Mouse (Mus musculus): ENCODE data around the gene Gm14085. TPM values are rescaled to one million over a fixed set of nuclear protein-coding genes. Genes with fewer than 3 reads are reported as not detected.
"Not testable (repeated sequence)": the region's sequence is repeated elsewhere in the genome, so short reads cannot be mapped to it uniquely, and the experiment has no call there.

Gene Gm14085
- not detected in 2 replicates for polyA plus RNA-seq (2016; fragmentation: Nextera tagmentation; extraction: Ambion mirVana)

DNA sequence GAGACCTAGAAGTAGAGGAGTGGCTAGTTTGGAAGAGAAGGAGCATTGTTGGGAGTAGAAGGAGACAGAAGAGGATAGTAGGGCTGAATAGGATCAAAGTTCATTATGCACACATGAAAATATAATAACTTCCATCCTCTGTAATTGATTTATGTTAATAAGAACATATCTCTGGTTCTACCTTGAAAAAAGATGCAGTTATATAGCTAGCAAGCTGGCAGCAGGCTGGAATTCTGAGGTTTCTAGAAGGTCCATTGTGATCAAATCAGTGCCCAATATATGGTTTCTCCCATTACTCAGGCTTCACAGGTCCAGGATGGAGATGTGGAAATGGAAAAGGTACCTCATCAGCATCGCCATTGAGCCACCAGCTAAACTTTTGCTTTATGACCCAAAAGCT is at the start of gene Gm14085:
Gene Gm14085, plus strand, starts transcription at position 301 of the 400 bp plus-strand sequence.
- WGBS, result 77% methylated on average over 1 of the region's 1 CpGs
- Histone ChIP-seq H3K27me3 (ENCODE audit: insufficient read depth, poor library complexity, severe bottlenecking) (no peaks in the 10 kb centered on the region), H3K4me3 (no peak within 1 kb of the TSS), H3K4me1 (no peaks in the 10 kb centered on the region), H3K27ac (no peak within 1 kb of the TSS), H3K9me3 (no peaks in the 10 kb centered on the region), H3K36me3 (no peaks in the 10 kb centered on the region)
- no peak for DNase-seq (ENCODE audit: low spot score)

DNA sequence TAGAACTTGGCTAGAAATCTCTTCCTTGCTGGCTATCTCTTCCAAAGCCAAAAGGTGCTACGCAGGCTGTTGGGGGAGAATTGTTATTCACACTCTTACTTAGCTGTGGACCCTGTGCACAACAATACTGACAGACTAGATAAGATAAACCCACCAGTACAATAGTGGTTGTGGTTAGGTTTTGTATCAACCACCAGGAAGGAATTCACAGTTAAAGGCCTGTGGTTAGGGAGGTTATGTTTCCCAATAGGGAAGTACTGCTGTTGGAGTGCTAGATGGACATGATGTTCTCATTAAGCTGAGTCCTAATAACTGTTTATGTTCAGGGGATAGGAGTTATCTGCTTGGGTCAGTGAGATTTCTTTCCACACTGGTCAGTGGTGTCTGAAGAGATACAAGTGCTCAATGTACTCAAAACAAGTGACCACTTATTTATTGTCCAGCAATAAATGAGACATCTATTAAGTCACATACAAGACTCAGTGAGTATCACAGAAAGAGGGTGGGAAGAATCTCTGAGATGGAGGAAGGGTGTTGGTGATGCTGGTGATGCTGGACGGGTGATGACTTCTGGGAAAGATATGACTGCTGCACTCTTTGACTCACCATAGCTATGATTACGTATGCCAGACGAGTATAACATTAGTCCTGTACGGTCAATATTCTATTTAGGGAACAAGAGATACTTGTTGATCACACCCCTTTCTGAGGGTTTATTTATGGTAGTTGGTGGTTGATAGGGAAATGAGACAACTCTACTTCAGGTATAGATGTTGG is 45.8 kb upstream of the Gm14085 start:
- 72% methylated on average over 5 of the region's 5 CpGs for WGBS

DNA sequence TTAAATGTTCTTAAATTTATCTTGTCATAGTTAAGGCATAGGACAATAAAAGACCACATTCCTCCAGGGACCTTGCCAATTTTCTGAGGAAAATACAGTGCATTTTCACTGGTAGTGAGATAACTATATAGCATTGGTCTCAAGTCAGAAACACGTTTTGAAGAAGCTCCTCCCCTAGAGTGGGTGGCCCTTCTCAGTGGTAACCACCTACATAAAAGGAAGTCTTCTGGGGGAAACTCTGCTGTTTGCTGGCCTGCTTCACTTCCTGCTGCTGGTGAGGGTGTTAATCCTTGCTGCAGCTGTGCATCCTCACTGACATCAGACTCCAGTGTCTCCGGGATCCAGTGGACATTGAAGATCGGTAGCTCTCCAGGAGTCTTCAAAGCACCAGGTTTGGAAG is 44.2 kb upstream of the Gm14085 start:
- not testable (repeated sequence) for H3K9me3 ChIP-seq; H3K4me3 ChIP-seq; H3K27me3 ChIP-seq (ENCODE audit: insufficient read depth, poor library complexity, severe bottlenecking); H3K4me1 ChIP-seq; H3K27ac ChIP-seq; H3K36me3 ChIP-seq; DNase-seq (ENCODE audit: low spot score)
- WGBS, result 17% methylated on average over 1 of the region's 3 CpGs

More for the DNA sequence above, 45.8 kb upstream of the Gm14085 start:
- DNase-seq (ENCODE audit: low spot score); H3K9me3 ChIP-seq; H3K27ac ChIP-seq; H3K4me1 ChIP-seq; H3K36me3 ChIP-seq; H3K4me3 ChIP-seq; H3K27me3 ChIP-seq (ENCODE audit: insufficient read depth, poor library complexity, severe bottlenecking): not testable (repeated sequence)

DNA sequence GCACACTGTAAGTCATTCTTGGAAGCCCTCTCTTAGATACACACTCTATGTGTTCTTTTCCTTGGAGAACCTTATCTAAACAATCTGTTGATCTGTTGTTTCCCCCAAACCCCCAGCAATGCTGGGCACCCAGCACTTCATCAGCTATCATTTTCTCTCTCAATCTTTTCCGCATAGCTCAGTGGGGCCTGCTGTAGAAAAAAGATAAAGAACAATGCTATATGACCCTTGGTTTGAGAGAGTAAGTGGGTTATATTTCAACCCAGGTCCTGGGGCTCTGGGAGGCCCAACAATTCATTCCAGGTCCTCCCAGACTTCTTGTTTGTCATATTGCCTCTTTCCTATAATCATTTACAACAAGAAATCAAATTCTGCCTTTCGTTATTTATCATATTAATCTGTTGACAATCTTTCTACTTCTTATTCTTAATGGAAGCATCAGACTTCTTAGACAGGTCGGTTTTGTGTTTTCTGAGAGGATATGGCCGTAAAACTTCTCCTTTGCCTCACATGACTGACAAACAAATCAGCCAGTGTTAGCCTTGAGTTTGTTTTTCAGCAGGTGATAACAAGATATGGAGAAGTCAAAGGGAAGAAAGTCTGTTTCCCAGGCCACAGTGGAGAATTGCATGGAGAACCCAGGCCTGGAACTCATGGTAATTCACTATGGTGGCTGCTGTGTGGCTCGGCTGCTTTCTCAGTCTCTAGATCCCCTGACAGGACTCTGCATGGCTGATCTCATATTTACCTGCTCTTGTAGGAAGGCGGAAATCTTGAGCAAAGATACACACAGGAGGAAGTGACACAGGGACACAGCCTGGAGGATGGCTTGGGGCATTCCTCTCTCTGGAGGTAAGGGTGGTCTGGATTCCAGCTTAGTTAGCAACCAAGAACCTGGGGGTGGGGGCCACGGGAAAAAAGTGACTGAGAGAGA is 43.5 kb upstream of the Gm14085 start:
- Histone ChIP-seq H3K4me1 (no peaks in the 10 kb centered on the region), H3K27ac (no peak overlapping the region), H3K36me3 (no peaks in the 10 kb centered on the region), H3K27me3 (ENCODE audit: insufficient read depth, poor library complexity, severe bottlenecking) (no peaks in the 10 kb centered on the region), H3K9me3 (no peaks in the 10 kb centered on the region), H3K4me3 (no peak overlapping the region)
- DNase-seq (ENCODE audit: low spot score), result no peak
- 69% methylated on average over 7 of the region's 7 CpGs for WGBS

DNA sequence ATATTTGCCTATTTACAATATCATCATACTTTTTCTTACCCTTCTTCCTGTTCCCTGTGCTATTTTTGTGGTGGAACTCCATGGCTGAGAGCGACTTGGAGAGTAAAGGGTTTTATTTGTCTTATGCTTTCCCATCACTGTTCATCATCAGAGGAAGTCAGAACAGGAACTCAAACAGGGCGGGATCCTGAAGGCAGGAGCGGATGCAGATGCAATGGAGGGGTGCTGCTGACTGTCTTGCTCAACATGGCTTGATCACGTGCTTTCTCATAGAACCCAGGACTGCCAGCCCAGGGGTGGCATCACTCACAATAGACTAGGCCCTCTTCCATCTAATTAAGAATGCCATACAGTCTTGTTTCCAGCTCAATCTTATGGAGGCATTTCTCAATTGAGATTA is 34.4 kb upstream of the Gm14085 start:
- DNase-seq (ENCODE audit: low spot score), result no peak
- WGBS, result 80% methylated on average over 4 of the region's 4 CpGs
- Histone ChIP-seq H3K27me3 (ENCODE audit: insufficient read depth, poor library complexity, severe bottlenecking) (no peaks in the 10 kb centered on the region), H3K4me1 (no peaks in the 10 kb centered on the region), H3K4me3 (no peak overlapping the region), H3K36me3 (no peaks in the 10 kb centered on the region), H3K9me3 (no peaks in the 10 kb centered on the region), H3K27ac (no peak overlapping the region)

DNA sequence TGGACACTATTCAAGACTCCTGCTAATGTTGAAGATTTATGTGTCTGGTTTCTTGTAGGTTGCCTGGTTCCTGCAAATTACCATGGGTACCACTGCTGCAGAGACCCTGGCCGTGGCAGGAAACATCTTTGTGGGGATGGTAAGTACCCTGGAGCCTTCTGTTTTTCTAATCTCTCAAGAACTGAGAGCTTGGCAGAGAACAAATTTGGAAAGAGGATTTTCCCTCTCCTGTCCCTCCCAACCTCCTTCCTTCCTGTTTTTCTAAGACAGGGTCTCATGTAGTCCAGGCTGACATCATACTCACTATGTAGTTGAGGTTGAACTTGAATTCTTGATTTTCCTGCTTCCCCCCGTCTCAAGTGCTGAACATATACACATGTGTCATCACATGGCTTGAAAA is 32.3 kb upstream of the Gm14085 start:
- no peak overlapping the region for H3K27ac ChIP-seq
- no peak overlapping the region for H3K4me3 ChIP-seq
- H3K36me3 ChIP-seq, result no peaks in the 10 kb centered on the region
- DNase-seq (ENCODE audit: low spot score), result no peak
- no peaks in the 10 kb centered on the region for H3K27me3 ChIP-seq (ENCODE audit: insufficient read depth, poor library complexity, severe bottlenecking)
- no peaks in the 10 kb centered on the region for H3K9me3 ChIP-seq
- H3K4me1 ChIP-seq, result no peaks in the 10 kb centered on the region
- WGBS, result 58% methylated on average over 2 of the region's 2 CpGs

DNA sequence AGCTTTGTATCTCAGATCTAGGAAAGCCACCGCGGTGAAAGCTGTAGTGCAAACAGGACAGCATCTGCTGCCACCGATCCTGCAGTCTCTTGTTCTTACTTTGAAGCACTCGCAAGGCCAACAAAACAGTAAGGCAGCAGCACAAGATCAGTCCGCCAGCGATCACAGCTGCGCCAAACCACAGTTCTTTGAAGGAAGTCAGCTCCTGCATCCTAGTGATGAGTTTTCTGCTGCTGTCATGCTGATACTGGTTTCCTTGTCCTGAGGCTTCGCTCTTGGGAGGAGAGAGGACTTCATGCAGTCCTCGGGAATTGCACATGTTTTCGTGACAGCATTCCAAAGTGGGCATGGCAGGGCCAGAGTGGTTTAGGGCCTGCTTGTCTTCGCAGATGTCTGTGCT is 17.8 kb upstream of the Gm14085 start:
- Histone ChIP-seq H3K36me3 (no peaks in the 10 kb centered on the region), H3K27me3 (ENCODE audit: insufficient read depth, poor library complexity, severe bottlenecking) (no peaks in the 10 kb centered on the region), H3K9me3 (no peaks in the 10 kb centered on the region), H3K4me1 (peaks cover 10% of the 10 kb centered on the region), H3K4me3 (peak overlapping the region; percentile 68), H3K27ac (peak overlapping the region; percentile 56; the same call in 1 of the 2 replicates)
- WGBS, result 26% methylated on average over 11 of the region's 11 CpGs
- no peak for DNase-seq (ENCODE audit: low spot score)

DNA sequence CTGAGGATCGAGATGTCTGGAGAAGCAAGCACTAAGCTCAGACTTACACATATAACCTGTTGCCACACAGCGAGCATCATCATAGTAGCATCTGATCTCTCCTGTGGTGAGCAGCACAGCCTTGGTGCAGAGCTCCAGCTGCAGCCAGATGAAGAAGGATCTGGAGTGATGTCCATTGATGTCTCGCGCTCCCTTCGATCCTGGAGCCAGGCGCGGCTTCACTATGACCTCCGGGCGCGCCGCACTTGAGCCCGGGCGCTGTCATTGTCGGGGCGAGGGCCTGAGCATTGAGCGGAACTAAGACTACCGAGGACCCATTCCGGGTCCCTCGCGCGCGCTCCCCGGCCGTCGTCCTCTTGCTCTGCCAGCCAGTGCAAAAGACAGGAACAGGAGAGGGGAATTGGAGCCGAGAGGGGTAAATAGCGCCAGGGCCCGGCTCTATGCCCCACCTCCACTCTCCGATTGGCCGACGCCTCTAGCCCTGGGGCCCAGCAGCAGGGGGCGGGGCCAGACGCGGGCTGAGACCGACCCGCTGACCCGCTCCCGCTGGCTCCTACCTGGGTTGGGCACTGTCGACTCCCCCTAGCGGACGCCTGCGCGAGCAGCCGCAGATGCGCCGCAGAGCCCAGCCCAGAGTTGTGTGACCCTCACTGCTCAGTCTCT is 17.3 kb upstream of the Gm14085 start:
- Histone ChIP-seq H3K4me1 (peaks cover 10% of the 10 kb centered on the region), H3K4me3 (peak overlapping the region; percentile 68), H3K27ac (peak overlapping the region; percentile 56), H3K9me3 (no peaks in the 10 kb centered on the region), H3K36me3 (no peaks in the 10 kb centered on the region), H3K27me3 (ENCODE audit: insufficient read depth, poor library complexity, severe bottlenecking) (no peaks in the 10 kb centered on the region)
- under 1% methylated on average over 46 of the region's 46 CpGs for whole genome bisulfite sequencing
- DNase-seq (ENCODE audit: low spot score), result peak; percentile 97

DNA sequence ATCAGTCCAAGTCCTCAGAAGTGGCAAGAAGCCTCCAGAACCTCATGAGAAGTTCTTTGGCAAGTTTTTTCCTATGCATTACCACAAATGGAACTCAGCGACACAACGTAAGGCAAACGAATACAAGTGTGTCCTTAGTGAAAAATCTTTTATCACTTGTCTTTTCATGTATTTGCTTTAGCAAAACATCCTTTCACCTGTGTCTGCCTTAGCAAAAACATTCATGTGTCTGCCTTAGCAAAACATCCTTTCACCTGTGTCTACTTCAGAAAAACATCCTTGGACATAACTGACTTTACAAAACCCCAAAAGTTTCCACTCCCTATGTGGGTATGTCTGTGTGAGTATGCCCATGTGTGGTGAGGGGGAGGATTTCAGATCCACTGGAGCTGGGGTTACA is 15.5 kb upstream of the Gm14085 start:
- Histone ChIP-seq H3K27me3 (ENCODE audit: insufficient read depth, poor library complexity, severe bottlenecking) (no peaks in the 10 kb centered on the region), H3K4me3 (no peak overlapping the region), H3K27ac (no peak overlapping the region), H3K9me3 (no peaks in the 10 kb centered on the region), H3K36me3 (no peaks in the 10 kb centered on the region), H3K4me1 (peaks cover 10% of the 10 kb centered on the region)
- DNase-seq (ENCODE audit: low spot score), result no peak
- WGBS, result 90% methylated on average over 3 of the region's 3 CpGs

DNA sequence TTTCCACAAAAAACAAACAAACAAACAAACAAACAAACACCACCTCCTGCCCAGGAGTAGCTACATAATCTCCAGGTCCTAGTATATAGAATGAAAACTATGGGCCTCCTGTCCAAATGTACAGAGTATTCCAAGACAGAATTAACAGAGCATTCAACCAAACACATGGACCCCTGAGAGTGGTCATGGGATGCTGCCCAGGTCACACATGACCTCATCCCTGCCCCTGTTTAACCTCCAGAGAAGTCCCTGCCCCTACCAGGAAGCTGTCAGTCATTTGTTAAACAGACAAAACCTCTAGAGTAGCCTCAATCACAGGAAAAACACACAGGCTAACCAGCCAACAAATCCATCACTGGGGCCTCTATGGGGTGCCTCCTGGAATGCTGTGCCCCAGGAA is 8.2 kb upstream of the Gm14085 start:
- Histone ChIP-seq H3K36me3 (no peaks in the 10 kb centered on the region), H3K9me3 (no peaks in the 10 kb centered on the region), H3K4me3 (no peak overlapping the region), H3K27me3 (ENCODE audit: insufficient read depth, poor library complexity, severe bottlenecking) (no peaks in the 10 kb centered on the region), H3K4me1 (no peaks in the 10 kb centered on the region), H3K27ac (no peak overlapping the region)
- no peak for DNase-seq (ENCODE audit: low spot score)

DNA sequence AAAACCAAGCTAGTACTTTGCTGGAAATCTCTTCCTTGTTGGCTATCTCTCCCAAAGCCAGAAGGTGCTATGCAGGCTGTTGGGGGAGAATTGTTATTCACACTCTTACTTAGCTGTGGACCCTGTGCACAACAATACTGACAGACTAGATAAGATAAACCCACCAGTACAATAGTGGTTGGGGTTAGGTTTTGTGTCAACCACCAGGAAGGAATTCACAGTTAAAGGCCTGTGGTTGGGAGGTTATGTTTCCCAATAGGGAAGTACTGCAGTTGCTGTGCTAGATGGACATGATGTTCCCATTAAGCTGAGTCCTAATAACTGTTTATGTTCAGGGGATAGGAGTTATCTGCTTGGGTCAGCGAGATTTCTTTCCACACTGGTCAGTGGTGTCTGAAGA is 954 bp upstream of the Gm14085 start:
- H3K27ac ChIP-seq; H3K27me3 ChIP-seq (ENCODE audit: insufficient read depth, poor library complexity, severe bottlenecking); H3K4me3 ChIP-seq; H3K36me3 ChIP-seq; H3K4me1 ChIP-seq; DNase-seq (ENCODE audit: low spot score); H3K9me3 ChIP-seq: not testable (repeated sequence)
- 64% methylated on average over 1 of the region's 1 CpGs for WGBS

DNA sequence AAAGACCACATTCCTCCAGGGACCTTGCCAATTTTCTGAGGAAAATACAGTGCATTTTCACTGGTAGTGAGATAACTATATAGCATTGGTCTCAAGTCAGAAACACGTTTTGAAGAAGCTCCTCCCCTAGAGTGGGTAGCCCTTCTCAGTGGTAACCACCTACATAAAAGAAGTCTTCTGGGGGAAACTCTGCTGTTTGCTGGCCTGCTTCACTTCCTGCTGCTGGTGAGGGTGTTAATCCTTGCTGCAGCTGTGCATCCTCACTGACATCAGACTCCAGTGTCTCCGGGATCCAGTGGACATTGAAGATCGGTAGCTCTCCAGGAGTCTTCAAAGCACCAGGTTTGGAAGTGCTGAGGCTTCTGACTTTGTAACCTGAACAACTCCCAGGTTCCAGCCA is 913 bp downstream of the Gm14085 start:
- H3K4me1 ChIP-seq; H3K9me3 ChIP-seq; H3K4me3 ChIP-seq; H3K36me3 ChIP-seq; H3K27me3 ChIP-seq (ENCODE audit: insufficient read depth, poor library complexity, severe bottlenecking); H3K27ac ChIP-seq; DNase-seq (ENCODE audit: low spot score): not testable (repeated sequence)
- 55% methylated on average over 3 of the region's 3 CpGs for WGBS

DNA sequence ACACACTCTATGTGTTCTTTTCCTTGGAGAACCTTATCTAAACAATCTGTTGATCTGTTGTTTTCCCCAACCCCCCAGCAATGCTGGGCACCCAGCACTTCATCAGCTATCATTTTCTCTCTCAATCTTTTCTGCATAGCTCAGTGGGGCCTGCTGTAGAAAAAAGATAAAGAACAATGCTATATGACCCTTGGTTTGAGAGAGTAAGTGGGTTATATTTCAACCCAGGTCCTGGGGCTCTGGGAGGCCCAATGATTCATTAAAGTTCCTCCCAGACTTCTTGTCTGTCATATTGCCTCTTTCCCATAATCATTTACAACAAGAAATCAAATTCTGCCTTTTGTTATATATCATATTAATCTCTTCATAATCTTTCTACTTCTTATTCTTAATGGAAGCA is 1.4 kb downstream of the Gm14085 start:
- not testable (repeated sequence) for H3K4me1 ChIP-seq; H3K9me3 ChIP-seq; H3K27ac ChIP-seq; H3K4me3 ChIP-seq; H3K36me3 ChIP-seq; H3K27me3 ChIP-seq (ENCODE audit: insufficient read depth, poor library complexity, severe bottlenecking); DNase-seq (ENCODE audit: low spot score)

All from heart, embryonic 10.5 days (tissue).